Mouse (Mus musculus) adrenal gland, postnatal 36 days (tissue): ENCODE measurements around the gene Mettl16. TPM values are rescaled to one million over a fixed set of nuclear protein-coding genes. Genes with fewer than 3 reads are reported as not detected.

Experiments used
- DNase-seq, 2 experiments: peaks; one replicate each; pipeline ENCODE4 v3.0.0; 2021; ENCODE audit warnings: mixed read lengths in 1 of 2
- microRNA-seq: library from miRNA; unstranded; fragments of <30 nt; microRNA quantifications from one replicate; pipeline ENCODE4 v1.2.0, GENCODE M21; 2021
- total RNA-seq, 2 experiments: library from RNA; stranded (reverse); gene quantifications; 2 replicates each; pipeline ENCODE4 v1.2.3; 2021

The Mettl16 gene
- total RNA-seq, 2 experiments from 2014 or later: 29.0 to 37.6 TPM

DNA sequence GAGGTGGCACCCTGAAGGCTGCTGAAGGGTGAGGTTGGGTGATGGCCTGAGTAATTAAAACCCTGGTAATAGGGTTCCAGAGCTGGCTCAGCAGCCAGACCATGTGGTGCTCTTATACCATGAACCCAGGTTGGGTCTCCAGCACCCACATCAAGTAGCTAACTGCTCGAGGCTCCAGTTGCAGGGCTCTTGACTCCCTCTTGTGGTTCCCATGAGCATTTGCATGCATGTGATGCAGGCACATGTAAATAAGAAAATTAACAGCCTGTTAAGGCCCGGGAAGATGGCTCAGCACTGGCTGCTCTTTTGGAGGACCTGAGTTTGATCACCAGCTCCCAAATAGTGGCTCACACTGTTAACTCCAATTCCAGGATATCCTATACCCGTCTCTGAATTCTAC lies 75.2 kb downstream of the Mettl16 start:
- DNase-seq: no peak

DNA sequence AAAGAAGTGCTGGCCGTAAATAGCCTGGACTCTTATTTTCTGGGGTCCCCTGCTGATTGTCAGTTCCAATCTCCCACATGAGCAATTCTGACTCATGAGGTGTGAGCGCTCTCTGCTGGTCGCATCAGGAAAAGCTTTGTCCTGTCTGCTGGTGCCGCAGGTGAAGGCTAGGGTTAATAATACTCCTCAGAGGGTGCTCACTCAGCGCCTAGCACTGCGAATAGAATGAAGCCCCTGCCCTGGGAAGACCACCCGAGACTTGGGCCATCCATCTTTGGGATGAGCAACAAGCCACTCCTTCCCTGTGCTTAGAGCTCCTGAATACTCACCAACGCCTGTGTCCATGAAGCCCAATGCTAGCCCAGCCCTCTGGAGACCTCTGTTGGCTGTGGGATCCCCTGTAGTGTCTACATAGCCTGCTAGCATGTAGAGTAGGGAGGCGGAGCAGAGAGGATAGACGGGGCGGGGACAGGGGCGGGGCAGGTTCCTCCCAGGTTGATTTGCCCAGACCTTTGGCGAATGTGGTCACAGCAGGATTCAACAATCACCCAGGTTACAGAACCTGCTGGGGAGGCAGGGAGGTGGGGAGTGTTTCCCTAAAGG lies 77.4 kb downstream of the Mettl16 start:
- peak; percentile 74 to 83 for DNase-seq

DNA sequence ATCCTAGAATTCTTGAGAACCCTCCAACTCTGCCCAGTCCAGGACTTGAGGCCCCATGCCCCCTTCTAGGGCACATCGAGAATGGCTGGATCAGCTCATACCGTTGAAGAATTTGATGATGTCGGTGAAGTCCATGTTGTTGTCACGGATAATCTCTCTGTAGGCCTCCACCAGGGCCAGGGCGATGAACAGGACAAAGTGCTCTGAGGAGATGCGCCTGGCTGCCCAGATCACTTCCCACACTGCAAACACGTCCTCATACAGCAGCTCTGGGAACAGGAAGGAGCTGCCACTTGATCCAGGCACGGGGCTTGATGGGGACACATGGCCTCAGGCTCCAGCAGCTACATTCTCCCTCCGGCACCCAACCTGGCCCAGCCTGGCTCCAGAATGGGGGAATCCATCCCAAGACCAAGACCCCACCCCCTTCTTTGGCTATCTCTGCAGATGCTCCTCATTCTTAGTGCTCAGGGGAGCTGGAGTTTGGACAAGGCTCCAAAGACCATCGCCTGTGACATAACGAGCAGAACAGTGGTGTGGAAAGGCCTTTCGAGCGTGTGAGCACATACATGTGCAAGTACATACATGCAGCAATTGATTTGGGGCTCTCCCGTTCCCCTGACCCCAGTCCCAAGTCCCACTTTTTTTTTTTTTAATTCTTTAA lies 80.5 kb downstream of the Mettl16 start:
- DNase-seq: no peak

DNA sequence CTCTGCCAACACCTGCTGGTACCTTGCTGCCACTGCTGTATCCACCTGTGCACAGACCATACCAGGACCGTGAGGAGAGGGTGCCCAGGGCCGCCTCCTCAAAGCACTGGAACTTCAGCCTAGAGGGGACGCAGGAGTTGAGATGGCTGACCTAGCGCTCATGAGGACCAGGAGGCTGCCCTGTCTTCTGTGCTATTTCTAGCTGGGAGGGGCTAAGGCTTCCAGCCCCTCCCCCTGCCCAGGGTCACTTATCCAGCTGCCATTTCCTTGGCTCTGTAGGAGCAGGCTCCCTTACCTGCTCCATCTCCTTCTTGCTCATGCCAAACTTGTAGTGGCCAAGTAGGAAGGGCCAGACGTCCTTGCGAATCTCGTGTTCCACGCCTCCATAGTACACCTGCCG lies 87.1 kb downstream of the Mettl16 start:
- DNase-seq: no peak

DNA sequence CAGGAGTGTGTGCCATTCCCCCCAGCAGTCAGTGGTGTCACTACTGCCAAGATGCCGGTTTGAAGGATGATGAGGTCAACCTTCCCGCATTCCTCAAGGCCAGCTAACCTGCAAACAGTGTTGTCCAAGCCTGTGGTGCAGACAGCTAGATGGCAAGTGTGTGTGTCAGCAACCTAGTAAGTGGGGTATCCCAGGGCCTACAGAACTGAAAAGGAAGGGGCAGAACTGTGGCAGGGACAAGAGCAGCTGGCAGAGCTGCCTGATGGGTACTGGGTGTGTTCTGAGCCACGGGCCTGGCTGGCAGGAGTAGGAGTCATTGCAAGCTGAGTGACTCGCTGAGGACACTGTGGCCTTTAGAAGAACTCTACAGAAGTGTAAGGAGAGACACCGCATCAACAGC lies 91.5 kb downstream of the Mettl16 start:
- peak; percentile 41 to 47 for DNase-seq

DNA sequence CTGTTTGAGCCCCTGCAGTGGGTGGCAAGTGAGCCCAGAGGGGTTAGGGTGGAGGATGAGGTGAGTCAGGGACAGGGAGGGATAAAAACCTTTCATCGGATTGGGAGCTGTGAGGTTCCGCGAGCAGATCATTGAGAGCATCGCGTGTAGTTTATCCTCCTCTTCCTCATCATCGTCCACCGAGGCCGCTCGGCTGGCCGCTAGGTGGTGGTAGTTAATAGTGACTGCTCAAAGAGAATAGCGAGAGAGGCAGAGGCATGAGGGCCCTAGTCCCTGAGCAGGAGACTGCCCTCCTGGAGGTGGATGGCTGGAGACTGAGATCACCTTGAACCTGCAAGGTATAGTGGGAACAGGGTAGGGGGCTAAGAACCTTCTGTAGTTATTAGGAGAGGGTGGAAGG lies 92.8 kb downstream of the Mettl16 start:
- no peak for DNase-seq

DNA sequence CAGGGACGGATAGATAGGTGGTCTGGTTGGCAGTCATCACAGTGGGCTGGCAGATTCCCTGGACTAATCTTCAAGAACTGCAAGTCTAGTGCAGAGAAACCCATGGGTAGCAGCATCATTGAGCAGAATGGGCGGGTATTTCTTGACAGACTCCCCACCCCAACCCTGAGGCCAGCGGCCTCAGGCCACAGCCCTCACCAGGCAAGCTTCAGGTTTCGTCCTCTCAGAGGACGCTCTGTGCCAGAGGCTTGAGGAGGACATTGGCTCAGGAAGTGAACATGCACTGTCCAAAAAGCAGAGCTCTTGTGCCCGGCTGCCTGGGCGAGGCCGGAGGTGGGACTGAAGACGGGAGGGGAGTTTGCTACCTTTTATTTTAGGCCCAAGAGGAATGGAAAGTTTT lies 93.8 kb downstream of the Mettl16 start:
- no peak for DNase-seq

DNA sequence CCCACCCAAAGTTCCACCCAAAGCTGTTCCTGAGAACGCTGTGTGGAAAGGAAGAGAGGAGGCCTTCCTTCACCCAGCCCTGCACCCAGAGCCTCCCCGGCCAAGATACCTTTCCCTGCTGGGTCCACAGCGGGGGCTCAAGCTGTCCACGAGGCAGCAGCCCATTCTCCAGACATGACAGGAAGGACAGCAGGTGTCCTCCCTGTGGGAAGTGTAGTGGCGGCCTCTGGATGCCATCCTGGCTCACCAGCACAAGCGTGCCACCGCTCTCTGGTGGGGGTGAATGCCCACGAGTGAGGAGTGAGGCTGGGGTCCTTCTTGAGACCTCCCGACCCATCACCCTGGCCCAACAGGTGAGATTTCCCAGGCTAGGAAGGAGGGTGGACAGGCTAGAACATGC lies 94.6 kb downstream of the Mettl16 start:
- no peak for DNase-seq

DNA sequence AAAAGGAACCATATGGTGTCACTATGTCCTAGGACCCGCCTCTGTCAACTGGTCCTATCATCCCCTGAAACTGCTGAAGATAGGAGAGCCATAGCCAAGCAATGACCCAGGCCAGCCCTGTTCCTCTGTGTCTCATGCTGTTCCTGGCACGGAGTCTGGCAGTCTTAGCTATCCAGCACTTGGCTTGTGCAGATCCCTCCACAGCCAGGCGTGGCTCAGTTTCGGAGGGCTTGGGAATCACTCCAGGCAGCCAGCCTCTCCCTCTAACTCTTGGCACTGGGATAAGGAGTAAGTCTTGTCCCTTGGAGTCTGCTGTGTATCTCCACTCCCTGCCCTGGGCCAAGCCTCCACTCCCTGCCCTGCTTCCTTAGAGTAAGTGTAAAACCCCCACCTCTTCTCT lies 96.0 kb downstream of the Mettl16 start:
- peak; percentile 39 to 64 for DNase-seq

DNA sequence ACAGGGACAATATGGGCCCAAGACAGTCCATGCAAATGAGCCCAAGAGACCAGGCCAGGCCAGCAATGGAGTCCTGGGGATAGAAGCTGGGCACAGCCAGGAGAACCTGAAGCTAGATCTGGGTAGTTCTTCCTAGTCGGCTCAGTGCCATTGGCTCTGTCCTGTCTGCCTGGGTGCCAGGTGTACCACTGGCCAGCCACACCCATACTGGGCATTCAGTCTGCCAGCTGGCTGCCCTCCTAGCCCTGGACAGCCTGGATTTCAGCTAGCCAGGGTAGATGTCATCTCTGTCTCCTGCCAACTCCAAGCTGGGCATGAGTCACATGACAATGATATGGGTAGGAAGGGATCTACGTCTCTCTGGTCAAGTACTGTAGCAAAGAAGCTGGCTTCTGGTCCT lies 96.6 kb downstream of the Mettl16 start:
- peak; percentile 79 to 81 for DNase-seq

DNA sequence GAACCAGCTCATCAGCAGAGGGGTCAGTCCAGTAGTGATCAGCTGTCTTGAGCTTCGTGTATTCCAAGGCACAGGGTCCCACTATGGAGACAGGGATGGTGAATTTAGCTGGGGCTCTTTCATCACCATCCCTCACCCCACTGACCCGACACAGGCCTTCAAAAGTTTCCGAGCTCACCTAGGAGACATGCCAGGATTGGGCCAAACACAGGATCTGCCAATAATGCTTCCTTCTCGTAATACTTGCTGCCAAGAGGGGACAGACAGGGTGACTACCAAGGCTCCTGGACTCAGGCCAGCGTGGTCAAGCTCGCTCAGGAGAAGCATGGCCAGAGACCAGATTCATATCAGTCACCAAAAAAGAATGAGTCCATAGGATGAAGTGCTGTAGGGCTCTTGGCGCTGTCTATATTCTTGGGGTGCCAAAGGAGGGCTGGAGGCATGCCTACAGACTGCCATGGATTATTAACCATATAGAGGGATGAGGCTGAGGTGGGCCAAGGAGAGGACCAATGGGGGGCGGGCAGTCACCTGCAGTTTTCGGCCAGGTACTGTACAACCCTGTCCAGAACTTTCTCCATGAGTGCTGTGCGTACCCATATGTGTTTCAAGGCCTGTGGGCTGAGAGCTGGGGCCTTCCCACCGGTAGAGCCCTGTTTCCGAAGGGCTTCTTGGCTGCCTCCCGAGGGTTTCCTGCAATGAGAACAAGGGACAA lies 97.6 kb downstream of the Mettl16 start:
- peak; percentile 46 to 77 for DNase-seq

DNA sequence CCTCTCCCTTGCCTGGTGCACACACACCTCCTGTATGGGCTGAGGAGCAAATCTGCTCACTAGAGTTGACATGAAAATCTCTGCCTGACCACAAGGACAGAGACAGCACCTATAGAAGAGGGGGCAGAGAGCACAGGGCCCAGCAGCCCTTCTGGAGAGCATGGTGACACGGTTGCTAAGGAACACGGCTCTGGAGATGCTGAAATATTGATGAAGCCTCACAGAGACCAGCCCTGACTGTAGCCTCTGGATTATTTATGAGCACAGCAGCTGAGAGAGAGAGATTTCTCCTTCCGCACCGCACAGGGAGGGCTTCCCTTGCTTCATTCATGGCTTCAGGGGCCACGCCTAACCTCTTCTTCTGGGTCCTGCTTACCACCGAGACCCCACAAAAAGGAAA lies 99.0 kb downstream of the Mettl16 start:
- DNase-seq: no peak

DNA sequence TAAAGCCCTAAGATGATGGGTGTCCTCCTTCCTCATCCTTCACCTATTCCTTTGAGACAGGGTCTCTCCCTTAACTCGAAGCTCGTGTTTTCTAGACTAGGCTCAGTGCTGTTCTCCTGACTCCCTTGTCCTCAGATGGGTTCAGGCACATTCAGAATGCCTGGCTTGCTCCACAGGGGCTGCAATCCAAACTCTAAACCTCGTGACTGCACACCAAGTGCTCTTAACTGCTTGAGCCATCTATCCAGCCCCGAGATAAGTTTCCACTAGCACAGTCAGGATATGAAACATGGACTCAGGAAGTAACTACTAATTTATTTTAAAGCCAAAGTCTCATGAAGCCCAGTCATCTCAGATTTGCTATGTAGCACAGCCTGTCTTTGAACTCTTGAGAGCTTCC lies 99.9 kb downstream of the Mettl16 start:
- DNase-seq: no peak

DNA sequence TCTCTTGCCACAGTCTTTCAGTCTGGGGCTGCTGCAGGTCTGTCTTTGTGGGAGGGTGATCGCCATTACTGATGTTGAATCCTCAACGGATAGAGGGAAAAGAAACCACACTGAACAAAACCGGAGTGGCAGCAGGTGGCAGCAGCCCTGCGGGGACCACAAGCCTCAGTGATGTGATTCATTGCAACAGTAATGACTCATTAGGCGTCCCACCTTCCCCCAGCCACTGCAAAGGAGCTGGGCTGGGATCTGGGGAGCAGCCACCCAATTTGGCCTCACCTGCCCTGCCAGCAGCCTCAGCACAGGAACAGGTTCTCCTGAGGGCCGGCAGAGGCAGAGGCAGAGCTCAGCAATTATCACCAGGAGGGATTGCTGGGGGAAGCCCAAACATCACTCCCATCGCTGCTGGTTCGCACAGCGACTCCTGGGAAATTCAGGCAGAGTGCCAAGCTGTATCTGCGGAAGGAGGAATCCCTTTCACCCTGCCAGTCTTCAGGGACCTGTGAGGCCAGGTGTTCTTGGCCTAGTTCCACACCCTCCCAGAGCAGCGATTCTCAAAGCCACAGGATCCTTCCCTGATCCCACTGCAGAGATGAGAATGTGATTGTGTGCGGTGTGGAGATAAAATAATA lies 100.5 kb downstream of the Mettl16 start:
- peak; percentile 62 to 65 for DNase-seq

DNA sequence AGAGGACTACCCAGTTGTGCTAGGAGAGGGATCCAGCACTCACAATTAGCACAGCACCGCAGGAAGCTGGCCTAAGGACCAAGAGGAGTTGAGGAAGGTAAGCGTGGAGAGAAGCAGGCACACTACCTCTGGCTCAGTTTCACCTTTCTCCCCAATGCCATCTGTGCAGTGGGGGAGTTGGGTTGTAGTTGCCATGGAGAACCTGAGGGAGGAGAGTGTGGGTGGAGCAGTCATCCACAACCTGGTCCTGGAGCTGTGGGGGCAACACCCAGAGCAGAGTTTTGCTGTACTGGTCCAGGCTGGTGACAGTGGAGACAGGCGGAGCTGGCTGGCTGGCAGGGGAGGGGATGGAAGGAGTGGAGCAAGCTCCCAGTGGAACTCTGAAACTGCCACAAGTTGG lies 104.0 kb downstream of the Mettl16 start:
- no peak for DNase-seq

DNA sequence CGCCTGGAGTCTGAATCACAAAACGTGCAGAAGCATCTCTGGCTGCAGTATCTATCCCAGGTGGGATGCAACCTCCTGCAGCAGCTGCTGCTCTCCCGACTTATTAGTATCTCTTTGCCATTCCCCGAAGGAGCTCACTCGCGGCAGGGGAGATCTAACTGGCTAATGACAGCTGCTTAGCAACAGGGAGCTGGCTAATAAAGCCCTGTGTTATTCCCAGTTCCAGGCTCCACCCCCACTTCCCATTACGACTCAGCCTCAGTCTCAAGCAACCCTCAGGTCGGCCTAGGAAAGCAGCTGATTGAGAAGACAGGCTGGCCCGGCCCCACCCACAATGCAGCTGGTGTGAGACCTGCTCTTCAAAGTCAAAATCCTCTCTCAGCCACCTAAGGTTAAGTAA lies 106.2 kb downstream of the Mettl16 start:
- DNase-seq: peak in 1 of 2 experiments; percentile 19

Small RNAs within 50 kb of the gene (microRNA-seq; reads per million reads assigned to microRNA genes)
- gene Mir6926: 1.00 reads per million

Other genes with a start within 250 kb of the Mettl16 start
- gene Rap1gap2, start 159.9 kb upstream of the Mettl16 start, total RNA-seq: 10 to 100 TPM in 1 of 2 experiments, 1 to 10 TPM in 1; 8.3 to 10.5 TPM
- 1 to 10 TPM; 2.0 to 2.2 TPM for gene Ccdc92b, start 151.2 kb upstream of the Mettl16 start, total RNA-seq
- gene Cluh, start 121.3 kb upstream of the Mettl16 start, total RNA-seq: 100 to 1,000 TPM; 203 TPM
- 100 to 1,000 TPM; 190 to 203 TPM for gene Pafah1b1, start 46.2 kb upstream of the Mettl16 start, total RNA-seq
- gene Mnt, start 60.1 kb downstream of the Mettl16 start, total RNA-seq: 10 to 100 TPM; 27.6 to 30.6 TPM
- gene Sgsm2, start 126.2 kb downstream of the Mettl16 start, total RNA-seq: 10 to 100 TPM; 19.0 to 22.4 TPM
- 10 to 100 TPM; 37.8 to 47.5 TPM for gene Tsr1, start 127.2 kb downstream of the Mettl16 start, total RNA-seq
- 10 to 100 TPM; 19.2 to 23.5 TPM for gene Smg6, start 155.0 kb downstream of the Mettl16 start, total RNA-seq
- gene Srr, start 155.1 kb downstream of the Mettl16 start, total RNA-seq: 10 to 100 TPM; 44.4 to 45.9 TPM